25 mouse cellular contexts compared by ENCODE assay signal in genomic region chr12:87054873-87055272, GRCm38 (mm10). TPM values are rescaled to one million over a fixed set of nuclear protein-coding genes. Genes with fewer than 3 reads are reported as not detected.
"Had no signal": no experiment of that assay in that cellular context is flagged by ENCODE, and none has a peak within 500 bp of the region (broad histone marks: within the 10 kb centered on the region; RNA-seq: fewer than 3 reads in every experiment).

No protein-coding gene starts in this region.

- H3K27ac ChIP-seq: embryonic facial prominence, embryonic 10.5 days; embryonic facial prominence, embryonic 12.5 days; embryonic facial prominence, embryonic 13.5 days; embryonic facial prominence, embryonic 15.5 days; forebrain, embryonic 10.5 days; forebrain, embryonic 12.5 days; forebrain, embryonic 13.5 days; forebrain, embryonic 15.5 days; gastrocnemius, adult 2 months; heart, adult 2 months; heart, embryonic 10.5 days had no signal

- H3K4me3 ChIP-seq: embryonic facial prominence, embryonic 10.5 days; embryonic facial prominence, embryonic 12.5 days; embryonic facial prominence, embryonic 13.5 days; embryonic facial prominence, embryonic 15.5 days; erythroblast, embryonic 14.5 days; forebrain, embryonic 10.5 days; forebrain, embryonic 12.5 days; forebrain, embryonic 13.5 days; forebrain, embryonic 15.5 days; gastrocnemius, adult 2 months; heart, adult 2 months; heart, embryonic 10.5 days had no signal

- DNase-seq: cerebellum, adult 9-10 months; cerebellum, adult 9-11 months; cerebellum, postnatal 36 days; embryo, embryonic 11 days; forebrain, postnatal 0 days; gastrocnemius, adult 2 months; gastrocnemius, postnatal 10 days; gastrocnemius, postnatal 14 days; gastrocnemius, postnatal 25 days; gastrocnemius, postnatal 36 days; heart, adult 11 months; heart, adult 18-20 months; heart, adult 2 months had no signal

- H3K4me1 ChIP-seq: embryonic facial prominence, embryonic 10.5 days; embryonic facial prominence, embryonic 13.5 days; embryonic facial prominence, embryonic 15.5 days; forebrain, embryonic 13.5 days; forebrain, embryonic 15.5 days; heart, embryonic 10.5 days had no signal

RNA-seq across cellular contexts. Expression of gene Tmem63c, which starts 33.7 kb away (rescaled TPM):
- polyA plus RNA-seq: erythroblast, embryonic 14.5 days; heart, embryonic 11.5 days had no signal

RNA-seq across cellular contexts. Expression of gene Ngb, which starts 47.5 kb away (rescaled TPM):
- polyA plus RNA-seq: embryonic facial prominence, embryonic 11.5 days; erythroblast, embryonic 14.5 days had no signal
